Mouse (Mus musculus) cerebellum, adult 11 months (tissue): Measurements from ENCODE around the gene Marveld2.

Source experiments
- DNase-seq: peaks from one replicate; pipeline ENCODE4 v3.0.0; 2022

Gene Marveld2

DNA sequence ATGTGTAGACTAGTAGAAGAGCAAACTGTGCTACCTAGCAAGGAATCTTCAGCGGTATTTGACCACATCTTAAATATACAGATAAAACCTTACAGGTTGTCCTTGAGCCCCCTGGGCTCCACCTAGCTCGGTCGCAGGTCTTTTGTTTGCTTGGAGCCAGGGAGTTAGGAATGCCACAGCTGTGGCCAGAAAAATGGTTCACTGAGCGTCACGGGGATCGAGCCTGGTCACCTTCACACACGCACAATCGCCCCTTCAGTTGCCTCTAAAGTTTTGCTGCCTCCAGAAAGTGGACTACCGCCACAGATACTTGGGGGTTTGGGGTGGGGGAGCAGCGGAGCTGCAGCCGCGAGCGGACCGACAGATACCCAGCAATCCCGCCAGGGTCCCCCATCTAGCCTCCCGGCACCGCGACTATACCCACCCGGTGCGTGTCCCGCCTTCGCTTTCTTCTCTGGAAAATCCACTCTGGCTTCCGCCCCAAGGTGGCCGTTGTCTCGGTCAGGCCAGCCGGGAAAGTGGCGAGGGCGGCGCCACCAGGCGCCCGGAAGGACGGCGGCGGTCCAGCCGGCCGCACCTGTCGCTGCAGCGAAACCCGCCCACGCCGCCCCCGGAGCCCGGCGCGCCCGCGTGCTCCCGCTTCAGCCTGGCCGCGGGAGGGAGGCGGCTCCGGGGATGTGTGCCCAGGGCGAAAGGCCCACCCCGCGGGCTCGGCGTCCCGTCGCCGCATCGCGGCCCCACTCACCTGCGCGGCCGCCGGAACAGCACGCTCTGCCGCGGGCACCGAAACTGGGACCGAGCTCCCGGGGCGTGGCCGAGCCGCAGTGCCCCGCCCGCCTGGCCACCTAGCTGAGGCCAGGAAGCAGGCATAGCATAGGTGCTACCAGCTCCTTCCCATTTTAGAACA, at the start of gene Marveld2:
Marveld2 (minus strand) TSS at position 791 of the 907 bp plus-strand sequence.
- peak; percentile 76 for DNase-seq

DNA sequence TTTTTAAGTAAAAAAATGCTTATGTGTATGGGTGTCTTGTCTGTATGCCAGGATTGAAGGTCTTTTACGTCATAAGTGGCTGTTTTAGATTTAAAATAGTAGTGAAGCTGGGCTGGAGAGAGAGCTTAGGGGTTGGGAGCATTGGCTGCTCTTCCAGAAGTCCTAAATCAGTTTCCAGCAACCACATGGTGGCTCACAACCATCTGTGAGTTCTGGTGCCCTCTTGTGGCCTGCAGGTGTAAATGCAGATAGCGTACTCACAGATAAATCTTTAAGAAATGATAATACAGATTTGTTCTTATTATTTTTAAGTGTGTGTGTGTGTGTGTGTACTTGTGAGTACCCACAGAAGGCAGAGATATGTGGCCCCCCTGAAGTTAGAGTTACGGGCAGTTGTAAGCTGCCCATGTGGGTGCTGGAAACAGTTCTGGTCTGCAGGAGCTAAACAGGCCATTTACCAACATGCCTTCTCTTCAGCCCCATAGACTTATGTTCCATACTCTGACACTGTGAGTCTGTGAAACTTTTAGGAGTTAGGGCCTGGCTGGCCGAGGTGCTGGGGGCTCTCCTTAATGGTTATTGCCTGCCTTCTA, 43.2 kb upstream of the Marveld2 start:
- peak; percentile 36 for DNase-seq

DNA sequence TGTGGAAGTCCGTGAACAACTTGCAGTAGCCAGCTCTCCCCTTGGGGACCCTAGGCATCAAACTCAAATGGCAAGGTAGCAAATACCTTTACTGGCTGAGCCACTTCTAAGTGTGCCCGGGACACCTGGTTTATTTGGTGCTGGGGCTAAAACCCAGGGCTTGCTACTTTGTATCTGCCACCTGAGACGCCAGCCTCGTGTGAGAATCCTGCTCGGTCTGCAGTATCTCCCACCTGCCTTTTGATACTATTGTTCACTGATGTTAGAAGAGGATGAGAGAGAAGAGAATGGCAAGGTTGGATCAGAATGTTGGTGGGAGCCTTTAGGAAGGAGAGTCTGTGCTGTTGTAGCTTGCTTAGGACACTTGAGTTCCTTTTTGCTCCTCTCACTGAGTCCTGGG, 41.3 kb upstream of the Marveld2 start:
- no peak for DNase-seq

DNA sequence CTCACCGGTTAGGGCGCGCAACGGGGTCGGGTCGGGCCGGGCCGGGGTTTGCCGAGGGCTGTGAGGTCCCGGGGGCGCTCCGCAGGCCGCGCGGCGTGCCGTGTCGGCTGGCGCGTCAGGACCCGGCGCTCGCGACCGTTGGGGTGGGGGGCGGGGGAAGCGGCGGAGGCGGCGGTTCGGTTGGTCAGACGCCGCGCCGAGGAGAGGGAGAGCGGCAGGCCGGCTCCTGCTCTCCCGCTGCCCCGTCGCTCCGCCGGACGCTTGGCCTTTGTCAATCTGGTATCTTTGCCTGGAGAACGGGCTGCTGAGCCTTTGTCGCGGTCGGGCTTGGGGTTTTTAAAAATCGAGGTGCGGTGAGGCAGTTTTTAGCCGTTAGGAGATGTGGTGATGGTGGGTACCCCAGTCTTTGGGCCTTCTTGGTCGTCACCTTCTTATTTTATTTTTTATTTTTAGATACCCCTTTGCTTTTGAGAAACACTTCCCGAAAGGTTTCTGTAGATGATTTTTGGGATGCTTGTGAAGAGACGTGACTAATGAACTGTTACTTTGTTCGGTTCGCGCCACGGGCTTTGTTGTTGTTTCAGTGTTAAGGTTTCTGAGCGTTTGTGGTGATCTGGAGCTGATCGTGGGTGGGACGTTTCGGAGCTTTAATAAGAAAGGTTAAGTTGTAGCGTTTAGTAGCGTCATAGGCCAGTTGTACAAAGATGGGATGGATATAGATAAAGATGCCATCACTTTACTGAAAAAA, 34.8 kb upstream of the Marveld2 start, which contains the start of gene Taf9:
Taf9 (plus strand) TSS at position 141 of the 748 bp plus-strand sequence.
- no peak for DNase-seq

DNA sequence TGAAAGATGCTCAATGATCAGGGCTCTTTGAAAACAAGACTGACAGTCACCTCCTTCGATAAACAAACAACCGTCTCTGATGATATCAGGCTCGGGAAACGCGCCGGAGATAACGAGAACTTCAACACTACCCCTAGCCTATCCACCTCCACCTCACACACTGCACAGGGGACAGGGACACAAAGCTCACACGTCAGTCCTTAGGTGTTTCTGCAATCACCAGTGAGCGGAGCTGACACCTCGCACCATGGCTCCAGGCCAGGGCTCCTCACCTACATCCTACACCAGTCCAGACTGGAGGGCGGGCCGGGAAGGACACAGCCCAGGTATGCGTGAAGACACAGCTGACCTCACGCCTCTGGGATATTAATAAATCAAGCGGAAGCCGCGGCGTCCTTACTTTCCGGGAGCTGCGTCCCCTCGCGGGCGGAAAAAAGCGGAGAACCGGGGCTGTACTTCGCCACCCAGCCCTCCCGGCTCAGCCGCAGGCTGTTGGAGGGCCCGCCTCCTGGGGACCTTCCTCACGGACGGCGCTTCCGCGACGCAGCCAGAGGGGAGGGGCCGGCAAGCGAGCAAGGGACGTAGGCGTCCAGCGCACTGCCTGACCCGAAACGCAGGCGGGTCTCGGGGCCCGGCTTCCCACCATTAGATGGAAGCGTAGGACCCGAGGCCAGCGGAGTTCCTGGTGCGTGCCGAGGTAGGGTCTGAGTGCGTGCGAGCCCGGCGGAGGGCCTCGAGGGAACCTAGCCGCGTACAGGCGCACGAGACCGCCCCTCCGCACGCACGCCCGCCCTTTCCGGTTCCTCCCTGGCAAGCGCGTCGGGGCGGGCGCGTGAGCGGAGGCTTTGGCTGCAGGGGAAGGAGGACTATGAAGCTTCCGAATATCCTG, 34.0 kb upstream of the Marveld2 start, which contains the start of the genes Ak6 and Rad17:
Ak6 (plus strand) TSS at position 430 of the 889 bp plus-strand sequence.
Rad17 (minus strand) TSS at position 502 of the 889 bp plus-strand sequence.
- DNase-seq = peak; percentile 96

DNA sequence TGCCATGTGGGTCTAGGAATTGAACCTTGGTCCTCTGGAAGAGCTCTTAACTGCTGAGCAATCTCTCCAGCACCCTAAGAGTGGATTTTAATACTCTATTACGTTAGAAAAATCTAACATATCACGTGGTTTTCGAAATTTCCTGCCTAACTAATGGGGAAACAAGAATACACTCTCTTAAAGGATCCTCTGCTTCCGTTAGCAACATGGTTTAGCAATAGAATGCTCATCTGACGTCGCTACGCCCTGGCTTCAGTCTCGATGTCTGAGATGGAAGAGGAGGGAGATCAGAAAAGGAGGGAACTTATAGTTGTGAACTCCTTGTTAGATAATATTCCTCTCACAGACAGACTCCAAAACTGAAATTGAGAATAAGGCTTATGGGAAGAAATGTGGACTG, 31.5 kb upstream of the Marveld2 start:
- DNase-seq = no peak

DNA sequence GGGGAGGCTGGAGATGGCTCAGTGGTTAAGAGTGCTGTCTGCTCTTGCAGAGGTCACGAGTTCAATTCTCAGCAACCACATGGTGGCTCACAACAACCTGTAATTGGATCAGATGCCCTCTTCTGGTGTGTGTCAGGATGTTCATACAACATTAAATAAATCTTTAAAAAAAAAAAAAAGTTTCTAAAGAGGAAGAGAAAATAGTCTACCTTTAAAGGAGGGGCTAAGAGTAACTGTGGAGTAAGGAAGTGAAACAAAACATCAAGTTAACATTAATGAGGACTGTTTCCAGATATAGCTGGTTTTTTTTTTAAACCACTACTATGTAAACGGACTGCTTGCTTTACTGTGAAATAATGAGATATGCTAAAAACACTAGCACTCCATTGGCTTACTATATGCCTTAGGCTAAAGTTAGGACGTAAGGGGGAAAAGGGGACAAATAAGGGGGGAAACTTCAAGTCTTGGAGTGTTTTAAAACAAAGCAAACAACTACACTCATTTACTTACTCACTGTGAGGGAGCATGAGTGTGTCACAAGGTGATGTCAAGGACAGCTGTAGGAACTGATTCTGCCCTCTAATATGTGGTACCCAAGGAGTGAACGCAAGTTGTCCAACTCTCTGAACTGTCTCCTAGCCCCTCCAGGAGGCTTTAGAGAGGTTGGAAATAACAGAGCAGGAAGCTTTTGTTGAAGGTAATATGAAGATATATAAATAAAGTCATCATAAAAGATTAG, 25.9 kb upstream of the Marveld2 start:
- DNase-seq = no peak

DNA sequence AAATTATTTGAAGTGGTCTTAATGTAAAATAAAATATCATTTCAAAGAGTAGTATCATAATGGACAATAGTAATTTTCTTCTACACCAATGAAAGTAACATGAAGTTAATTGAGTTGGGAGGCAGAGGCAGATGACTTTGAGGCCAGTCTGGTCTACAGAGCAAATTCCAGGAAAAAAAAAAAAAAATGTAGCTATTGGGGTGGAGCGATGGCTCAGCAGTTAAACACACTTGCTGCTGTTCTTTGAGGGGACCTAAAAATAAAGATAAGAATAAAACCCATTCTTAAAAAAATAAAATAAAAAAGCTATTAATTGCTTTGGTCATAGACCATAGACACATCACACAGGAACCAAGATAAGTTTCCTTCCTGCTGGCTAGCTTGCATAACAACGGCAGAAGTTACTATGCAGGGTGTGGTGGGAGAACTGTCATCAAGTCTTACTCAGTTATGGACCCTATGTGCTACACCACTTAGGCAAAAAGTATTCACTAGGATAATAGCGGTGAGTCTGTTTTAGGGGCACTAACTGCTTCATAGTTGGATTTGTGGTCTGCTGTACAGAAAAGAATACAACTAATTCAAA, 17.4 kb upstream of the Marveld2 start:
- DNase-seq = no peak

DNA sequence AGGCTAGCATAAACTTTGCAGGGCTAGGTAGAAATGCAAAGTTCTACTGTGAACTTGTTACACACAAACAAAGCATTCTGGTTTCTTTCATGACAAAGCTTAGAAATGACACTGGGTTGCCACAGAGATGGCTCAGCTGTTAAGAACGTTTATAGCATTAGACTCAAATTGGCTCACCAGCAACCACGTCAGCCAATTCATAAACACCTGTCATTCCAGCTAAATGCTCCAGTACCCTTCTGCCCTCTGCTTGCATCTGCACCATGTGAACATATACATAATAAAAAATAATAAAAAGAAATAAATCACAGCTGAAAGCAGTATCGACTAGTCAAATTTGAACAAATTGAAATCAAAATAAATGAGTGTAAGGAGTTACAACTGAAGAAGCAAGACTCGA, 5.5 kb upstream of the Marveld2 start:
- DNase-seq = no peak

DNA sequence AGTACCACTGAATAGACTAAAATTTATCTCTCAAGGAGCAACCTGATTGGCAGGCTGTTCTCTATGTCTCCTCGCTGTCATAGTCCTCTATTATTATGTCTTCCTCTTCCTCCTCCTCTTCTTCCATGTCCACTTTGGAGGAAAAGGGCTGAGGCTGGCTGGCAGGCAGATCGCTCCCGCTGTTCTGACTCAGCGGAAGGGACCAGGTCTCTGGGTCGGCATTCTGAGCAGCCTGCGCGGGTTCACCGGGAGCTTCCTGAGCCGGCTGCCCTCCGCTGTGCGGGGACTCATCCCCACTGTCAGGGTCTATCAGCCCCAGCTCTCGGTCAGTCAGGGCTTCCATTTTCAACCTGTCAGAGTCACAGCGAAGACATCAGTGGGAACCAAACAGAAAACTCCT, 812 bp upstream of the Marveld2 start:
- DNase-seq = no peak

DNA sequence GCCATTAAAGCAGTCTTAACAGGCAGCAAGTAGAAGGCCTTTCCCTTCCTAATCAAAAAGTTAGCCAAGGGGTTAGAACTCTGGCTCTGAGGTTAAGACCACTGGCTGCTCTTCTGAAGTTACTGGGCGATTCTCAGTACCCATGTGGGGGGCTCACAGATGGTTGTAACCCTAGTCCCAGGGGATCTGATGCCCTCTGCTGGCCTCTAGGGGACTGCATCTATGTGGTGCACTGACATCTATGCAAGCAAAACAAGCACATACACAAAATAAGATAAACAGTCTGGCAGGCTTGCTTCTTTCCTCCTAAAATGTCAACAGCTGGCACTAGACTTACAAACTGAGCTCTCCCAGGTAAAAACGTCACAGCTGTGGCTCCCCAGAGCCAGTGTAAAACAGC, 3.9 kb downstream of the Marveld2 start:
- DNase-seq = no peak

DNA sequence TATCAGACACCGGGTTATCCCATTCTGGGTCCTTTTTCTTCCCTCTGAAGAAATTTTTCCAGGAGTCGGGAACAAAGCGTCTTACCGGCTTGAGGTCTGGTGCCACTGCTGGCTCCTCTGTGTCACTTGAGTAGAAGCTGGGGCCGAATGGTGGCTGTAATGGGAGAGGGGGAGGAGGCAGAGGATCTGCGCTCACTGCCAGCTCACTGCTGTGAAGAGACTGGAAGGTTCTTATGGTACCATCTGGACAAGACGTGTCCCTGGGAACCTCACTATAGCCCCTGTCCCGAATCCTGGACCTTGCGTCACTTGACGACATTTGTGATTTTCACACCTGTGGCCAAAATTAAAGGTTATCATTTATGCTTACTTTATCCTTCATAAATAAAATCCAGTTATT, 4.5 kb downstream of the Marveld2 start:
- DNase-seq = no peak

DNA sequence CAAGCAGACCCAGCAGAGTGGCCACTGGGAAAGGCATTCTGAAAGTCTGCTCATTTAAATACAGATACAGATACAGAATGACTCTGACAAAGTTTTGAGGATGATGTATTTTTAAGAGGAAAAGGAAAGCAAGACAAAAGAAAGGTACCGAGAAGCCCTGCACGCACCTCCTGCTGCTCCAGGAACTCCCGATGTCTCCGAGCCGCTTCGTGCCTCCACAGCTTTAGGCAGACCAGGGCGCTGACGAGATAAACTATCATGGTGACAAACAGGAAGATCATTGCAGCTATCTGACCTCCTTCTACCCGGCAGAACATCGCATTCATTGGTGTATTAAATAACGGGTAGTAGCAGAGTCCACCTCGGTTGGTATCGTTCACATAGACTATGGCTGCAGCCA, 5.5 kb downstream of the Marveld2 start:
- no peak for DNase-seq

DNA sequence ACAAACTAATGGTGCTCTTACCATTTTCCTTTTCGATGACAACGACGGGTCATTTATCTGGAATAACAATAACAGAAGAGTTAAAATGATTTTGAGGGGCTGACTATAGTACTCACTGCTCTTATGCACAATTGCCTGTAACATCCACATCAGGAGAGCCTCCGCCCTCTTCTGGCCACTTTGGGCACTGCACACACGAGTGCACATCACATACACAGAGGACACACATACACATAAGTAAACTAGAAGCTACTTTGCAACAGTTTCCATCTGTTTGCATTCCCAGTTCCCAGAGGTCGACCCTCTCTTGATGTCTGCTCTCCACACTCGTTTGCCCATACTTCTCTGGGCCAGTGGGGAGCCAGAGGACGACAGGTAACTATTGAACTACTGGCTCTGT, 9.0 kb downstream of the Marveld2 start:
- no peak for DNase-seq

DNA sequence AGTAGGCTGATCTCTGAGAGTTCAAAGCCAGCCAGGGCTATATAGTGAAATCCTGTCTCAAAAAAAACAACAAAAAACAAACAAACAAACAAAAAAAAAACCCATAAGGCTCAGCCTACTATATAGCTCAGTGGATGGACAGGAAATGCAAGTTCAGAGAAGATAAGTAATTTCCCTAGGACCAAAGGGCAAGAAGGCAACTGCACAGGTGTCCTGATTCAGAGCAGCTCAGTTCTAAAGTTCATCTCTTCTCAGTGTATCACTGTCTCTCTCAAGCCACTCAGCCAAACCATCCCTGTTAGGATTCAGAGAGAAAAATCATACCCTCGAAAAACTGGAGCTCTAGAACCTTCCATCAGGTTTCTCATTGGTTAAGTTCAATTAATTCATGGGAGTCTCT, 10.9 kb downstream of the Marveld2 start:
- DNase-seq = no peak

DNA sequence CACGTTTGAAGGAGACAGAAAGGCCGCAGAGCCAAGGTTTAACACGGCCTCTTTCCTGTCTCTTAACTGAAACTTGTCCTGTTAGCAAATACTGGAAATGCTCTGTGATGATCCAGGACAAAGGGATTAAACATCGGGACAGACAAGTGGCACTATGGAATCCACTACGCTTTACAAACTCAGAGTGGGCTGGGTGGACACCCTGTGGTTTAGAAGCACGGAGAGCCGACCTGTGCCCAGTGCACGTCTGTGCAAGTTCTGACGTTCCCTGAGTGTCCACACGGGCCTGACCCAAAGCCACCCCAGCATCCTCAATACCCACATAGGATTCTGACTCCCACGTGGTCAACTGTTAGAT, 13.1 kb downstream of the Marveld2 start:
- no peak for DNase-seq

DNA sequence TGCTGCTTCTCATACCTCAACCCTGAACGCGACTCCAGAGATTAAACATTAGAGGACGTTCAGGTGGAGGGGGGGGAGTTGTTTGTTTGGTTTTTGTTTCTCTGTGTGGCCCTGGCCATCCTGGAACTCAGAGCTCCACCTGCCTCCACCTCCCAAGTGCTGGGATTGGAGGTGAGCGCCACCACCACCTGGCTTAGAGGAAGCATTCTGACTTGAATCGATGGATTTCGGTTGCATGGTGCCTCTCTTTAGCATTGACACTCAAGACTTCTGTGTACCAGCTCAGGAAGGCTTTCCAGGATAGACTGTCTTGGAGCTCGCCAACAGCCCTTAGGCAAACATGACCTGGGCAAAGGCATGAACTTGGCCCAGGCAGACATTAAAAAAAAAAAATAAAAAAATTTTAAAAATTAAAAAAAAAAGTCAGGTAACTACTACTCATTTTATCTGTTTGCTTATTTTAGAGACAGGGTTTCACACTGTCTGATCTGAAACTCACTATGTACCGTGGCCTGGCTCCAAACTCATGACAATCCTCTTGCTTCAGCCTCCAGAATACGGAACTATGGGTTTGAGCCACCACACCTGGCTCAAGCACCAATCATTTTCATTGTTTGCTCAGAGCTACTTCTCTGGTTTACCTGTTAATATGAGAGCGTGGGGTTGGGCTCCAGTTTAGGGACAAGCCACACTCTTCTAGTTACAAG, 13.6 kb downstream of the Marveld2 start:
- DNase-seq = no peak

DNA sequence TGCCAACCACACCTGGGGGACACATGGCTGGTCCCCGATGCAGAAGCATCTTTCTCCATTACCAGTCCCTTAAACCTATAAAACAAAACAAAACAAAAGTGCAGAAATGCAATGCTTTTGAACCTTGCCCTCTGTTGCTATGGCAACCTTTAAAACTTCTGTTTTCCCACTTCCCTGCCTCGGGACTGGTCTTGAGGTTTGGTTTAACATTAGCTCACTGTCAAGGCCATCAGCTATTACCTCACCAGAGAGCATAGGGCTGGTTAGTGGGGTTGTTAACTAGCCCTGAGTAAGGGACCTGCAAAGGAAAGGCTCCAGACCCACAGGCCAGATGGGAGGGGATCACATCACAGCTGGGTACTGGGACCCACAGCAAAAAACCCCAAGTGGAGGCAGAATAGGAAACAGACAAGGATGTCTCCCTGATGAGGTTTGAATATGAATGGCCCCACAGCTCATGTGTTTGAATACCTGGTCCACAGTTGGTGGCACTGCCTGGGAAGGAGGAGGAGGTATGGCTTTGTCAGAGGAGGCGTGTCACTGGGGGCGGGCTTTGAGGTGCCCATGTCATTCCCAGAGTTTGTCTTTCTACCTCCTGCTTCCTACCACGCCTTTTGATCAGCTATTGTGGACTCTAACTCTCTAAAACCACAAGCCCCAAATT, 14.4 kb downstream of the Marveld2 start:
- DNase-seq = no peak

DNA sequence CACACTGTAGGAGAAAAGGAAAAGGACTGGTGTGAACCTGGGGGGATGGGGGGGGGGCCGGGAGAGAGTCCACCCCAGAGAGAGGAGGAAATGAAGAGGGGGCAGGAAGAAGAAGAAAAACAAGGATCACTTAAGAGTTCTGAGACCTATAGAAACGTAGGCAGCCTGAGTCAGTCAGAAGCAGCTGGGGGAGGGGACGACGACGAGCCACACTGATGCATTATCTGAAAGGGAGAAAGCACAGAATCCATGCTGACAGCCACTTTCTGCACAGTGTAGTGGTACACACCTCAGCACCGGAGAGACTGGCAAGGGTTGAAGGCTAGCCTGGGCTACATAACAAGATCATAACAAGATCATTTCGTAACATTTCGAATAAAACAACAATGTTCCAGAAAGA, 15.7 kb downstream of the Marveld2 start:
- DNase-seq = no peak

DNA sequence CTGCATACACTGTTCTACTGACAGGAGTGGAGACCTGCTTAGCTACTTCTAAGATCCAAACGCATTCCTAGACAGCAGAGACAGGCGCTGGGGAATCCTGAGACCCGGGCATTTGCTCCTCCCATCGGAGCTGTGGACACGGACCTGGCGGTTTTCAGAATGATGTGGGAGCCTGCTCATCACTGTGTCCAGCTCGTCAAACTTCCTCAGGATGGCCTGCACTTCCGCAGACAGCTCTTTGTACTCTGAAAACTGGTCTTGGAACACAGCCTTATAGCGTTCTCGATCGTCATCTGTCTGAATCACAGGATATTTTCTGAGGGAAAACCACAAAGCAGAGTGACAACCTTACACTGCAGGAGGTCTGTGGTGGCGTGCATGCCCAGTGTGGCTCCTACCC, 16.5 kb downstream of the Marveld2 start:
- no peak for DNase-seq
